Mouse (Mus musculus) myocyte (in vitro differentiated cells): ENCODE data around the gene Asb2. TPM values are rescaled to one million over a fixed set of nuclear protein-coding genes. Genes with fewer than 3 reads are reported as not detected.
A peak's percentile ranks its signal among the peaks of the same experiment; 100 is the strongest.

Source experiments
- H3K27me3 ChIP-seq: one replicate; pipeline ENCODE4 v1.6.1; 2011; ENCODE audit not compliant: control insufficient read depth, insufficient read depth, insufficient read length
- H3K36me3 ChIP-seq: one replicate; pipeline ENCODE4 v1.6.1; 2011; ENCODE audit not compliant: control insufficient read depth, insufficient read depth
- H3K4me2 ChIP-seq: one replicate; pipeline ENCODE4 v1.6.1; 2011; ENCODE audit warnings: low read depth, control low read depth
- H3K4me3 ChIP-seq: one replicate; pipeline ENCODE4 v1.5.1; 2011; ENCODE audit warnings: mild to moderate bottlenecking, control low read depth, moderate library complexity
- H3K79me2 ChIP-seq: one replicate; pipeline ENCODE4 v1.6.1; 2011; ENCODE audit not compliant: control insufficient read depth, insufficient read depth
- H3ac ChIP-seq: one replicate; pipeline ENCODE4 v1.6.1; 2011; ENCODE audit not compliant: control insufficient read depth, insufficient read length
- CEBPB ChIP-seq: IDR thresholded peaks from 2 replicates; pipeline ENCODE4 v1.6.1; 2011; ENCODE audit warnings: mild to moderate bottlenecking, moderate library complexity; ENCODE audit not compliant: poor library complexity, insufficient read depth, severe bottlenecking
- E2F4 ChIP-seq: IDR thresholded peaks from one replicate; pipeline ENCODE4 v1.6.1; 2011; ENCODE audit warnings: mild to moderate bottlenecking, control low read depth, moderate library complexity; ENCODE audit not compliant: insufficient read depth
- MAX ChIP-seq: IDR thresholded peaks from one replicate; pipeline ENCODE4 v1.6.1; 2011; ENCODE audit warnings: low read depth, mild to moderate bottlenecking, control low read depth
- MYOD1 ChIP-seq, 3 experiments: IDR thresholded peaks; one replicate each; pipeline ENCODE4 v1.6.1; 2011; ENCODE audit warnings: control low read depth in 2 of 3, low read depth in 2 of 3, mild to moderate bottlenecking in 2 of 3, moderate library complexity in 1 of 3; ENCODE audit not compliant: insufficient read length in 2 of 3, control insufficient read depth in 1 of 3
- MYOG ChIP-seq, 3 experiments: IDR thresholded peaks; one replicate each; pipeline ENCODE4 v1.6.1; 2011; ENCODE audit warnings: control low read depth in 2 of 3, low read depth in 2 of 3, mild to moderate bottlenecking in 2 of 3; ENCODE audit not compliant: insufficient read length in 2 of 3, control insufficient read depth in 1 of 3, insufficient read depth in 1 of 3
- POLR2A ChIP-seq: IDR thresholded peaks from one replicate; pipeline ENCODE4 v1.6.1; 2011; ENCODE audit warnings: low read depth, mild to moderate bottlenecking, control low read depth, moderate library complexity; ENCODE audit not compliant: insufficient read length
- POLR2AphosphoS2 ChIP-seq: IDR thresholded peaks from one replicate; pipeline ENCODE4 v1.6.1; 2011; ENCODE audit warnings: low read depth, control low read depth; ENCODE audit not compliant: insufficient read length
- REST ChIP-seq: IDR thresholded peaks from one replicate; pipeline ENCODE4 v1.6.1; 2011; ENCODE audit warnings: mild to moderate bottlenecking, control low read depth, moderate library complexity; ENCODE audit not compliant: insufficient read depth, insufficient read length
- SRF ChIP-seq: IDR thresholded peaks from one replicate; pipeline ENCODE4 v1.6.1; 2011; ENCODE audit warnings: low read depth; ENCODE audit not compliant: control insufficient read depth, insufficient read length
- TCF12 ChIP-seq: IDR thresholded peaks from one replicate; pipeline ENCODE4 v1.6.1; 2011; ENCODE audit warnings: mild to moderate bottlenecking, control low read depth; ENCODE audit not compliant: poor library complexity, insufficient read depth, severe bottlenecking
- TCF3 ChIP-seq: IDR thresholded peaks from one replicate; pipeline ENCODE4 v1.6.1; 2011; ENCODE audit warnings: low read depth, control low read depth; ENCODE audit not compliant: insufficient read length
- USF1 ChIP-seq: IDR thresholded peaks from one replicate; pipeline ENCODE4 v1.6.1; 2011; ENCODE audit warnings: low read depth, mild to moderate bottlenecking, control low read depth, moderate library complexity
- polyA plus RNA-seq: library from polyadenylated mRNA; unstranded; fragments of >200 nt; fragmentation: generic; extraction: Trizol; gene quantifications from one replicate; pipeline ENCODE4 v1.2.1, GENCODE M21; 2012; ENCODE audit warnings: missing spikeins

The Asb2 gene
- polyA plus RNA-seq, 1 experiment = 27.8 TPM

DNA sequence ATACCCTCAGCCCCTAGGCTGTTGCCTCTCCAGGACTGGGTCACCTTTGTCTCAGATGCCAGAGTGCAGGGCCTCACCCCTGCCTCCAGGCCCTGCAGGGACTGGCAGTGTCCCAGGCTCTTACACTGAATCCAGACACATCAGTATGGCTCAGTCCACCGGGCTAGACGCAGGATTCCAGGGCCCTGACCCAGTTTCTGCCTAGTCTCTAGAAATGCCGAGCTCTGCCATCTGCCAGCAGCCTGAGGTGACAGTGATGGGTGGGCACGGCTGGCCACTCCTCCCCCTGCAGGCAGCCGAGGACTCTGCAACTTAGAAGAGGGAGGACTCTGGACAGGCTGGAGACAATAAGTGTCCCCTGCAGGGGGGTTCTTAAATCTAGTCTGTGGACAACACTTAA is 2.3 kb downstream of the Asb2 start:
- TF ChIP-seq TCF12 (no peak), POLR2A (no peak), REST (no peak), MYOG (IDR thresholded peaks at IDR 0.05; ENCODE audit: control insufficient read depth in 1 of 3, insufficient read depth in 1 of 3, insufficient read length in 2 of 3, low read depth in 2 of 3) (peak in 1 of 3 experiments; percentile 63), TCF3 (peak; percentile 11), MYOD1 (IDR thresholded peaks at IDR 0.05; ENCODE audit: control insufficient read depth in 1 of 3, insufficient read length in 2 of 3, low read depth in 2 of 3) (peak; percentile 57 to 92 (median 90)), CEBPB (no peak)
- H3ac ChIP-seq = no peak overlapping the region
- no peaks in the 10 kb centered on the region for H3K27me3 ChIP-seq
- no peaks in the 10 kb centered on the region for H3K36me3 ChIP-seq
- peak overlapping the region; percentile 64 for H3K4me2 ChIP-seq
- no peaks in the 10 kb centered on the region for H3K79me2 ChIP-seq
- peak overlapping the region; percentile 9 for H3K4me3 ChIP-seq

DNA sequence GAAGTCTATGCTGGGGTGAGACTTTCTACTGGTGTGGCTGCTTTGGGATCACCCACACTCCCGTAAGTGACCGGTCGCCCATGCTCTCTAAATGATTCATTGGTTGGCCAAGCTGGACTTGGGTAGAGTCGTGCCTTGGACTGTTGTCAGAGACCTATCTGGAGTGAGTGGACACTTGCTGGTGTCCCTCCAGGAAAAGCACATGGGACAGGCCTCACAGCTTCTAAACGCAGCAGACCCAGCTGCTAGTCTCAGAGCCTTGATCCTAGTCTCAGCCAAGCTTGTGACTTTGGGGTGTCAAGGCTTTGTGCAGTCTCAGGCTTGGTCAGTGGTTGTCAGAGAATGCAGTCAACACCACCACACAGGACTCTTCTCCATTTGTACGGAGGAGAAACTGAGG is 3.1 kb downstream of the Asb2 start:
- H3K27me3 ChIP-seq = no peaks in the 10 kb centered on the region
- no peaks in the 10 kb centered on the region for H3K79me2 ChIP-seq
- H3K4me3 ChIP-seq = peak overlapping the region; percentile 9
- peak overlapping the region; percentile 64 for H3K4me2 ChIP-seq
- TF ChIP-seq MYOG (IDR thresholded peaks at IDR 0.05; ENCODE audit: control insufficient read depth in 1 of 3, insufficient read depth in 1 of 3, insufficient read length in 2 of 3, low read depth in 2 of 3) = peak in 1 of 3 experiments; percentile 76
- TF ChIP-seq USF1 = no peak
- peak in 2 of 3 experiments; percentile 40 to 48 for TF ChIP-seq MYOD1 (IDR thresholded peaks at IDR 0.05; ENCODE audit: control insufficient read depth in 1 of 3, insufficient read length in 2 of 3, low read depth in 2 of 3)
- no peak overlapping the region for H3ac ChIP-seq
- H3K36me3 ChIP-seq = no peaks in the 10 kb centered on the region

- Histone ChIP-seq H3K4me3 (no peak overlapping the region), H3ac (no peak overlapping the region), H3K4me2 (no peak overlapping the region), H3K27me3 (no peaks in the 10 kb centered on the region), H3K36me3 (no peaks in the 10 kb centered on the region), H3K79me2 (no peaks in the 10 kb centered on the region)
- no peak for TF ChIP-seq MYOD1 (IDR thresholded peaks at IDR 0.05; ENCODE audit: control insufficient read depth in 1 of 3, insufficient read length in 2 of 3, low read depth in 2 of 3)
- no peak for TF ChIP-seq SRF
- no peak for TF ChIP-seq POLR2A
- no peak for TF ChIP-seq MYOG (IDR thresholded peaks at IDR 0.05; ENCODE audit: control insufficient read depth in 1 of 3, insufficient read depth in 1 of 3, insufficient read length in 2 of 3, low read depth in 2 of 3)
- no peak for TF ChIP-seq POLR2AphosphoS2
- TF ChIP-seq CEBPB = no peak
Observed at GRCm38 (mm10) chr12:103348506-103348905, 7.3 kb downstream of the Asb2 start.

- H3K4me3 ChIP-seq = no peak overlapping the region
- TF ChIP-seq REST = no peak
- TF ChIP-seq MYOD1 (IDR thresholded peaks at IDR 0.05; ENCODE audit: control insufficient read depth in 1 of 3, insufficient read length in 2 of 3, low read depth in 2 of 3) = no peak
- TF ChIP-seq POLR2A = no peak
- TF ChIP-seq MYOG (IDR thresholded peaks at IDR 0.05; ENCODE audit: control insufficient read depth in 1 of 3, insufficient read depth in 1 of 3, insufficient read length in 2 of 3, low read depth in 2 of 3) = no peak
- TF ChIP-seq USF1 = no peak
- TF ChIP-seq MAX = no peak
- no peak for TF ChIP-seq CEBPB
- no peak for TF ChIP-seq TCF12
- TF ChIP-seq E2F4 = no peak
- no peak for TF ChIP-seq SRF
- no peak for TF ChIP-seq TCF3
- TF ChIP-seq POLR2AphosphoS2 = no peak
- no peaks in the 10 kb centered on the region for H3K27me3 ChIP-seq
Observed at GRCm38 (mm10) chr12:103347406-103347805, 8.4 kb downstream of the Asb2 start.

DNA sequence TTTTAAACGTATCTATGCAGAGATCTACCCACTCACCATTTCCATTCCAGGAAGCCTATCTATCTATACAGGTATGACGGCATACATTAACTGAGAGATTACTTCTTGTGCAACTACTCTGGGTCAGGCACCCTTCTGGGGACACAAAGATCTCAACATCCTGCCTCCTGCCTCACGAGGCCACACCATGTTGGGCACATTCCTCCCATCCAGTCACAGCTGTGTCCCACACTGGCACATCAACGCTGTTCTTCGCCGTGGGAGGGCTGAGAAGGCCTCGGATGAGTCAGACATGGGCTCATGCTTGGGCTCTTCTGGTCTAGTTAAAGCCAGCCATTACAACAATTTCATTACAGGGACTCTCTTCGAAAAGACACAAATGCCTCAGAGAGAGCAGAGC is 8.9 kb downstream of the Asb2 start:
- Histone ChIP-seq H3K4me2 (no peak overlapping the region), H3ac (no peak overlapping the region), H3K79me2 (no peaks in the 10 kb centered on the region), H3K36me3 (no peaks in the 10 kb centered on the region), H3K4me3 (no peak overlapping the region), H3K27me3 (no peaks in the 10 kb centered on the region)
- TF ChIP-seq POLR2A (no peak), MAX (no peak), MYOG (IDR thresholded peaks at IDR 0.05; ENCODE audit: control insufficient read depth in 1 of 3, insufficient read depth in 1 of 3, insufficient read length in 2 of 3, low read depth in 2 of 3) (peak in 2 of 3 experiments; percentile 57 to 60), MYOD1 (IDR thresholded peaks at IDR 0.05; ENCODE audit: control insufficient read depth in 1 of 3, insufficient read length in 2 of 3, low read depth in 2 of 3) (peak in 2 of 3 experiments; percentile 31 to 77)

More at GRCm38 (mm10) chr12:103347406-103347805, 8.4 kb downstream of the Asb2 start:
- H3K36me3 ChIP-seq = no peaks in the 10 kb centered on the region
- H3ac ChIP-seq = no peak overlapping the region
- H3K4me2 ChIP-seq = no peak overlapping the region
- H3K79me2 ChIP-seq = no peaks in the 10 kb centered on the region
